Comparison of ENCODE assay signal across 9 mouse cellular contexts in genomic region chr13:24499505-24499904, GRCm38 (mm10).
DNase-seq lines count a peak whose midpoint lies in the region; ATAC-seq lines count a peak whose summit lies in the region.
"Had no signal": no experiment of that assay in that cellular context is flagged by ENCODE, and none has a peak within 500 bp of the region (broad histone marks: within the 10 kb centered on the region; RNA-seq: fewer than 3 reads in every experiment).

No protein-coding gene starts in this region.

- no peak overlapping the region for H3K4me3 ChIP-seq in midbrain, embryonic 14.5 days (replicated peaks; ENCODE audit: low read depth, low read length)
- no peak overlapping the region for H3K4me3 ChIP-seq in midbrain, embryonic 13.5 days (replicated peaks)
- no peak overlapping the region for H3K4me3 ChIP-seq in embryonic facial prominence, embryonic 10.5 days
- no peak overlapping the region for H3K4me3 ChIP-seq in forebrain, embryonic 13.5 days
- H3K4me3 ChIP-seq: midbrain, embryonic 12.5 days had no signal

- peaks cover 8% of the 10 kb centered on the region; the same call in 1 of the 2 replicates for H3K4me1 ChIP-seq in midbrain, embryonic 14.5 days (ENCODE audit: control insufficient read depth, insufficient read depth, low read length)
- peaks cover 18% of the 10 kb centered on the region for H3K4me1 ChIP-seq in midbrain, embryonic 13.5 days (replicated peaks)
- 0 out of 2 replicates have a peak, but pooled peaks cover 3% of the 10 kb centered on the region for H3K4me1 ChIP-seq in embryonic facial prominence, embryonic 10.5 days
- H3K4me1 ChIP-seq in forebrain, embryonic 13.5 days = peaks cover 5% of the 10 kb centered on the region; the same call in 1 of the 2 replicates

- H3K27me3 ChIP-seq in midbrain, embryonic 14.5 days (ENCODE audit: control insufficient read depth, insufficient read depth, low read length) = no peaks in the 10 kb centered on the region
- H3K27me3 ChIP-seq in midbrain, embryonic 13.5 days = no peaks in the 10 kb centered on the region
- H3K27me3 ChIP-seq in embryonic facial prominence, embryonic 10.5 days (replicated peaks; ENCODE audit: low read depth, poor library complexity, severe bottlenecking) = no peaks in the 10 kb centered on the region
- H3K27me3 ChIP-seq in forebrain, embryonic 13.5 days = no peaks in the 10 kb centered on the region
- H3K27me3 ChIP-seq: midbrain, embryonic 12.5 days had no signal

- H3K27ac ChIP-seq in midbrain, embryonic 14.5 days (replicated peaks; ENCODE audit: low read depth, low read length) = no peak overlapping the region
- H3K27ac ChIP-seq in midbrain, embryonic 13.5 days = no peak overlapping the region
- no peak overlapping the region for H3K27ac ChIP-seq in embryonic facial prominence, embryonic 10.5 days (replicated peaks)
- H3K27ac ChIP-seq in forebrain, embryonic 13.5 days = no peak overlapping the region
- H3K27ac ChIP-seq: midbrain, embryonic 12.5 days had no signal

- peak; percentile 40 to 42 for DNase-seq in cerebellum, postnatal 10 days
- no peak for DNase-seq in cerebellum, adult 9-10 months
- peak; percentile 69 for DNase-seq in midbrain, embryonic 14.5 days
- peak; percentile 21 for DNase-seq in embryonic facial prominence, embryonic 10.5 days (ENCODE audit: low spot score)
- peak; percentile 47 for DNase-seq in lung, postnatal 14 days
- no peak for DNase-seq in gastrocnemius, adult 8-10 months (ENCODE audit: low spot score in 2 of 2)

- H3K4me2 ChIP-seq in midbrain, embryonic 14.5 days (ENCODE audit: low read length) = no peak overlapping the region
- no peak overlapping the region for H3K4me2 ChIP-seq in midbrain, embryonic 13.5 days (replicated peaks)
- no peak overlapping the region for H3K4me2 ChIP-seq in forebrain, embryonic 13.5 days
- H3K4me2 ChIP-seq: midbrain, embryonic 12.5 days had no signal

- H3K36me3 ChIP-seq in midbrain, embryonic 14.5 days (ENCODE audit: control insufficient read depth, insufficient read depth, low read length) = no peaks in the 10 kb centered on the region
- H3K36me3 ChIP-seq in midbrain, embryonic 13.5 days = no peaks in the 10 kb centered on the region
- no peaks in the 10 kb centered on the region for H3K36me3 ChIP-seq in embryonic facial prominence, embryonic 10.5 days (replicated peaks)
- no peaks in the 10 kb centered on the region for H3K36me3 ChIP-seq in forebrain, embryonic 13.5 days (ENCODE audit: poor library complexity, severe bottlenecking)
- H3K36me3 ChIP-seq: midbrain, embryonic 12.5 days had no signal

- no peak overlapping the region for H3K9ac ChIP-seq in midbrain, embryonic 14.5 days (replicated peaks; ENCODE audit: low read length)
- H3K9ac ChIP-seq in midbrain, embryonic 13.5 days (replicated peaks) = no peak overlapping the region
- no peak overlapping the region for H3K9ac ChIP-seq in forebrain, embryonic 13.5 days
- H3K9ac ChIP-seq: midbrain, embryonic 12.5 days had no signal

- 49% methylated on average over 3 of the region's 3 CpGs for WGBS in midbrain, embryonic 14.5 days
- WGBS in midbrain, embryonic 13.5 days = 39% methylated on average over 3 of the region's 3 CpGs
- WGBS in embryonic facial prominence, embryonic 10.5 days = 47% methylated on average over 3 of the region's 3 CpGs
- 39% methylated on average over 3 of the region's 3 CpGs for WGBS in forebrain, embryonic 13.5 days

- no peak for ATAC-seq in midbrain, embryonic 14.5 days (ENCODE audit: low FRiP score, low TSS enrichment)
- no peak for ATAC-seq in midbrain, embryonic 13.5 days
- ATAC-seq in forebrain, embryonic 13.5 days = no peak

- H3K9me3 ChIP-seq in midbrain, embryonic 14.5 days (ENCODE audit: control insufficient read depth, low read length) = no peaks in the 10 kb centered on the region
- no peaks in the 10 kb centered on the region for H3K9me3 ChIP-seq in midbrain, embryonic 13.5 days
- H3K9me3 ChIP-seq in embryonic facial prominence, embryonic 10.5 days = no peaks in the 10 kb centered on the region
- H3K9me3 ChIP-seq in forebrain, embryonic 13.5 days (replicated peaks) = no peaks in the 10 kb centered on the region
- H3K9me3 ChIP-seq: midbrain, embryonic 12.5 days had no signal

Comparison
In these comparisons a context has a peak if more than half of its experiments do, and no peak if none do; other contexts are left out.
1. DNase-seq: peak in cerebellum, postnatal 10 days (2 of 2), midbrain, embryonic 14.5 days (single experiment), embryonic facial prominence, embryonic 10.5 days (single experiment) and lung, postnatal 14 days (single experiment); none in cerebellum, adult 9-10 months (single experiment) and gastrocnemius, adult 8-10 months (0 of 2).